Mouse (Mus musculus) CD4-positive naive resting alpha-beta T cell, adult 57 days (primary cell): ENCODE measurements around the gene Cst3. TPM values are rescaled to one million over a fixed set of nuclear protein-coding genes. Genes with fewer than 3 reads are reported as not detected.

Source experiments
- total RNA-seq: library from RNA; stranded (reverse); gene quantifications from one replicate; pipeline ENCODE4 v1.2.4, GENCODE M21; 2023

Cst3 gene
- 81.4 TPM for total RNA-seq

GRCm38 (mm10) chr2:148875335-148875811 is at the start of gene Cst3:
Gene Cst3 (minus strand): TSS chr2:148875692.

GRCm38 (mm10) chr2:148864966-148865365 is 10.5 kb downstream of the Cst3 start, which contains the start of gene 9230104L09Rik:
Gene 9230104L09Rik (minus strand): TSS chr2:148865038.

GRCm38 (mm10) chr2:148834912-148835311 is 40.6 kb downstream of the Cst3 start, which contains the start of gene Cst9:
Gene Cst9 (plus strand): TSS chr2:148835147.

Other genes with a start within 250 kb of the Cst3 start
- 22.1 TPM for gene Nxt1, start 203.1 kb downstream of the Cst3 start, total RNA-seq
- 6.8 TPM for gene Gzf1, start 194.7 kb downstream of the Cst3 start, total RNA-seq
- gene Napb, start 143.2 kb downstream of the Cst3 start, total RNA-seq, result 1.1 TPM
- gene Cstl1, start 125.3 kb downstream of the Cst3 start, total RNA-seq, result not detected
- gene Cst11, start 104.2 kb downstream of the Cst3 start, total RNA-seq, result not detected
- gene 8030411F24Rik, start 93.7 kb downstream of the Cst3 start, total RNA-seq, result not detected
- gene Cst12, start 86.3 kb downstream of the Cst3 start, total RNA-seq, result not detected
- not detected for gene Cst8, start 76.9 kb downstream of the Cst3 start, total RNA-seq
- not detected for gene Cst13, start 55.6 kb downstream of the Cst3 start, total RNA-seq
- not detected for gene Cst9, start 40.5 kb downstream of the Cst3 start, total RNA-seq
- not detected for gene 9230104L09Rik, start 10.7 kb downstream of the Cst3 start, total RNA-seq
- gene Gm1330, start 127.6 kb upstream of the Cst3 start, total RNA-seq, result not detected
- gene Gm10750, start 141.5 kb upstream of the Cst3 start, total RNA-seq, result not detected